Mouse (Mus musculus): ENCODE measurements around the gene Ctbs. TPM values are rescaled to one million over a fixed set of nuclear protein-coding genes. Genes with fewer than 3 reads are reported as not detected.

Gene Ctbs
- polyA plus RNA-seq, 1 experiment from 2014 or later = 4.4 TPM

DNA sequence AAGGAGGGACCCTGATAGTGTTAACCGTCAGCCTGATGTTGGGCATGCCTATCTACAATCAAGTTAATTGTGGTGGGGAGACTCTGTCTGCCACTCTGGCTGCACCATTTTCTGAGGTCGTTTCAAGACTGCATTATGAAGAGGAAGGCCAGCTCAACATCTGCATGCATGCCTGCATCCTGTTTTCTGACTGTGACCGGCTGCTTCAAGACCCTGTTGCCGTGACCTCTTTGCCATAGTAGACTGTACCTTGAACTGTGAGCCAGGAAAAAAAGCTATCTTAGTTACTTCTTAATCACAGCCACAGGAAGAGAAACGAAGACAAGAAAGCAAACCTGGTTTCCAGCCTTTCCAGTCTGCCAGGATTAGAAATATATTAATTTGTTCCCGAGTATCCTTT is 626 bp upstream of the Ctbs start:
- no peak overlapping the region for H3K4me3 ChIP-seq (ENCODE audit: low read depth, low read length)

DNA sequence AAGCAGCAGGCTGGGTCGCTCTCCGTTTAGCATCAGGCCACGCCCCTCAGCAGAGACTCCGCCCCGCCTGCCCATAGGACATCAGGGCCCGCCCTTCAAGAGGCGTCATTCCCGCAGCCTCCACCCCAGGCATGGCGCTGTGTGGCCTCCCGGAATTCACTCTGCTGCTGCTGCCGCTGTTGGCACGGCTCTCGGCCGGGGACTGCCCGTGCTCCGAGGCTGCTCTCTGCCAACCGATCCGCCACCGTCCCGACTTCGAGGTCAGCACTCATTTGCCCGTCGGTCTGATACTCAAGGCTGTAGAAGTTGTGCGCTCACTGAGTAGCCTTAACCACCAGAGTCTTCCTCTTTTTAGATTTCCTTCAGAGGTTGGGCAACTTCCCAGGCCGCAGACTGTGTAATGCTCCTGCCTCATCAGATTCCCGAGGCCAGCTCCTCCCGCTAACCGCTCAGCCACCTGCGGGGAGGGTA is 811 bp downstream of the Ctbs start:
- H3K27me3 ChIP-seq (ENCODE audit: control insufficient read depth, insufficient read depth, low read depth, low read length) = no peaks in the 10 kb centered on the region
- H3K4me2 ChIP-seq (ENCODE audit: low read length) = peak overlapping the region; percentile 67
- no peaks in the 10 kb centered on the region for H3K36me3 ChIP-seq (ENCODE audit: control insufficient read depth, insufficient read depth, low read length)
- ATAC-seq = peak; percentile 99
- peak overlapping the region; percentile 69 for H3K9ac ChIP-seq (ENCODE audit: low read depth, low read length)
- peaks cover 6% of the 10 kb centered on the region; the same call in 1 of the 2 replicates for H3K4me1 ChIP-seq (ENCODE audit: control insufficient read depth, insufficient read depth, low read length)
- under 1% methylated on average over 29 of the region's 29 CpGs for WGBS
- peak overlapping the region; percentile 49 for H3K4me3 ChIP-seq (ENCODE audit: low read depth, low read length)
- H3K27ac ChIP-seq (ENCODE audit: low read length) = peak overlapping the region; percentile 69
- no peaks in the 10 kb centered on the region for H3K9me3 ChIP-seq (replicated peaks; ENCODE audit: control insufficient read depth, low read length, poor library complexity, severe bottlenecking)

More for the DNA sequence above, 626 bp upstream of the Ctbs start:
- no peak overlapping the region for H3K9ac ChIP-seq (ENCODE audit: low read depth, low read length)
- H3K27ac ChIP-seq (ENCODE audit: low read length) = no peak overlapping the region
- WGBS = 71% methylated on average over 6 of the region's 6 CpGs
- H3K4me1 ChIP-seq (ENCODE audit: control insufficient read depth, insufficient read depth, low read length) = peaks cover 6% of the 10 kb centered on the region; the same call in 1 of the 2 replicates
- no peaks in the 10 kb centered on the region for H3K9me3 ChIP-seq (replicated peaks; ENCODE audit: control insufficient read depth, low read length, poor library complexity, severe bottlenecking)
- no peaks in the 10 kb centered on the region for H3K27me3 ChIP-seq (ENCODE audit: control insufficient read depth, insufficient read depth, low read depth, low read length)
- no peak for ATAC-seq
- H3K4me2 ChIP-seq (ENCODE audit: low read length) = no peak overlapping the region
- H3K36me3 ChIP-seq (ENCODE audit: control insufficient read depth, insufficient read depth, low read length) = no peaks in the 10 kb centered on the region

- Histone ChIP-seq H3K27me3 (ENCODE audit: control insufficient read depth, insufficient read depth, low read depth, low read length) (no peaks in the 10 kb centered on the region), H3K4me3 (ENCODE audit: low read depth, low read length) (no peak overlapping the region), H3K9ac (ENCODE audit: low read depth, low read length) (no peak overlapping the region), H3K4me2 (ENCODE audit: low read length) (no peak overlapping the region), H3K27ac (ENCODE audit: low read length) (no peak overlapping the region), H3K9me3 (replicated peaks; ENCODE audit: control insufficient read depth, low read length, poor library complexity, severe bottlenecking) (no peaks in the 10 kb centered on the region), H3K4me1 (ENCODE audit: control insufficient read depth, insufficient read depth, low read length) (peaks cover 6% of the 10 kb centered on the region; the same call in 1 of the 2 replicates), H3K36me3 (ENCODE audit: control insufficient read depth, insufficient read depth, low read length) (no peaks in the 10 kb centered on the region)
- ATAC-seq = no peak
- 60% methylated on average over 5 of the region's 5 CpGs for WGBS
Observed at GRCm38 (mm10) chr3:146451375-146451774, 1.8 kb downstream of the Ctbs start.

DNA sequence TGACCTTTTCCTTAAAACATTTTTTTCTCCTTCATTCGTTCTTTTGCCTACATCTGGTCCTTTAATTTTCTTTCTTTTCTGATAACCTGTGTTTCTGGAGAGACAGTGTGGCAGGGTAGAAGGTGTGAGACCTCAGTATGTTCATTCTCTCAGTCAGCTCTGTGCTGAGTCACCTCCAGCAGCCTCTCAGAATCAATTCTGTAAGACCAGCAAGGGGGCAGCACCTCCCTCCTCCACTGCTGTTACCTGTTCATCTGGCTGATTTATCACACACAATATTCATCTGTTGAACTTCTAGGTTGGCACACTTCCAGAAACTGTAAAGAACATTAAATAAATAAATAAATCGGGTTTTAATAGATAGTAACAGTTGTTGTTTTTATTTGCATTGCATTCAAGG is 13.3 kb downstream of the Ctbs start:
- Histone ChIP-seq H3K9ac (ENCODE audit: low read depth, low read length) (no peak overlapping the region), H3K36me3 (ENCODE audit: control insufficient read depth, insufficient read depth, low read length) (no peaks in the 10 kb centered on the region), H3K27ac (ENCODE audit: low read length) (no peak overlapping the region), H3K4me2 (ENCODE audit: low read length) (no peak overlapping the region), H3K9me3 (replicated peaks; ENCODE audit: control insufficient read depth, low read length, poor library complexity, severe bottlenecking) (no peaks in the 10 kb centered on the region), H3K4me1 (ENCODE audit: control insufficient read depth, insufficient read depth, low read length) (no peaks in the 10 kb centered on the region), H3K4me3 (ENCODE audit: low read depth, low read length) (no peak overlapping the region), H3K27me3 (ENCODE audit: control insufficient read depth, insufficient read depth, low read depth, low read length) (no peaks in the 10 kb centered on the region)
- no peak for ATAC-seq
- WGBS = 68% methylated on average over 2 of the region's 2 CpGs

- Histone ChIP-seq H3K9ac (ENCODE audit: low read depth, low read length) (no peak overlapping the region), H3K4me2 (ENCODE audit: low read length) (no peak overlapping the region), H3K4me3 (ENCODE audit: low read depth, low read length) (no peak overlapping the region), H3K27me3 (ENCODE audit: control insufficient read depth, insufficient read depth, low read depth, low read length) (no peaks in the 10 kb centered on the region), H3K9me3 (replicated peaks; ENCODE audit: control insufficient read depth, low read length, poor library complexity, severe bottlenecking) (no peaks in the 10 kb centered on the region), H3K27ac (ENCODE audit: low read length) (no peak overlapping the region), H3K36me3 (ENCODE audit: control insufficient read depth, insufficient read depth, low read length) (no peaks in the 10 kb centered on the region), H3K4me1 (ENCODE audit: control insufficient read depth, insufficient read depth, low read length) (no peaks in the 10 kb centered on the region)
- 81% methylated on average over 2 of the region's 2 CpGs for WGBS
- no peak for ATAC-seq
Observed at GRCm38 (mm10) chr3:146469226-146469625, 19.6 kb downstream of the Ctbs start.

- H3K4me2 ChIP-seq (ENCODE audit: low read length) = no peak overlapping the region
- ATAC-seq = no peak
- no peaks in the 10 kb centered on the region for H3K36me3 ChIP-seq (ENCODE audit: control insufficient read depth, insufficient read depth, low read length)
- H3K4me1 ChIP-seq (ENCODE audit: control insufficient read depth, insufficient read depth, low read length) = no peaks in the 10 kb centered on the region
- no peaks in the 10 kb centered on the region for H3K27me3 ChIP-seq (ENCODE audit: control insufficient read depth, insufficient read depth, low read depth, low read length)
- WGBS = 69% methylated on average over 4 of the region's 4 CpGs
- H3K9me3 ChIP-seq (replicated peaks; ENCODE audit: control insufficient read depth, low read length, poor library complexity, severe bottlenecking) = no peaks in the 10 kb centered on the region
- no peak overlapping the region for H3K4me3 ChIP-seq (ENCODE audit: low read depth, low read length)
- no peak overlapping the region for H3K27ac ChIP-seq (ENCODE audit: low read length)
- no peak overlapping the region for H3K9ac ChIP-seq (ENCODE audit: low read depth, low read length)
Observed at GRCm38 (mm10) chr3:146472657-146473056, 23.1 kb downstream of the Ctbs start.

DNA sequence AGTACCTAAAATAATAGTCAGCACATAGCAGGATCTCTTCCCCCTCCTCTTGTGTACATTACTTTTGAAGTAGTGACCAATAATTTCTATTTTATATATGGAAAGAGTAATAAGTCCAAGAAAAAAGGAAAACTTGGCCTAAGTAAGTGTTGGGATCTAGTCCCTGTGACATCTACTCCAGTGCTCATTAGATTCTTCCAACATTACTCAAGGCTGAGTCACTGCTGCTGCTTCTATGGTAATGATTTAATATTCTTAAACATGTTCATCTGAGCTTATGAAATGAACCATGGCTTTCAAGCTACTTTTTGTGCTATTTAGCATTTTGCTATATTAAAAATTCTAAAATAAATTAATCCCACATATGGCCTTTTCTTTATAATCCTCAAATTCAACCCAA is 24.1 kb downstream of the Ctbs start:
- Histone ChIP-seq H3K4me1 (ENCODE audit: control insufficient read depth, insufficient read depth, low read length) (no peaks in the 10 kb centered on the region), H3K36me3 (ENCODE audit: control insufficient read depth, insufficient read depth, low read length) (no peaks in the 10 kb centered on the region), H3K9ac (ENCODE audit: low read depth, low read length) (no peak overlapping the region), H3K27ac (ENCODE audit: low read length) (no peak overlapping the region), H3K4me3 (ENCODE audit: low read depth, low read length) (no peak overlapping the region), H3K9me3 (replicated peaks; ENCODE audit: control insufficient read depth, low read length, poor library complexity, severe bottlenecking) (no peaks in the 10 kb centered on the region), H3K4me2 (ENCODE audit: low read length) (no peak overlapping the region), H3K27me3 (ENCODE audit: control insufficient read depth, insufficient read depth, low read depth, low read length) (no peaks in the 10 kb centered on the region)
- no peak for ATAC-seq

GRCm38 (mm10) chr3:146474428-146474827 is 24.8 kb downstream of the Ctbs start:
- H3K27ac ChIP-seq (ENCODE audit: low read length) = no peak overlapping the region
- no peak for ATAC-seq
- H3K4me2 ChIP-seq (ENCODE audit: low read length) = no peak overlapping the region
- 86% methylated on average over 3 of the region's 3 CpGs for WGBS
- H3K9ac ChIP-seq (ENCODE audit: low read depth, low read length) = no peak overlapping the region
- H3K4me3 ChIP-seq (ENCODE audit: low read depth, low read length) = no peak overlapping the region
- H3K27me3 ChIP-seq (ENCODE audit: control insufficient read depth, insufficient read depth, low read depth, low read length) = no peaks in the 10 kb centered on the region
- no peaks in the 10 kb centered on the region for H3K9me3 ChIP-seq (replicated peaks; ENCODE audit: control insufficient read depth, low read length, poor library complexity, severe bottlenecking)
- H3K36me3 ChIP-seq (ENCODE audit: control insufficient read depth, insufficient read depth, low read length) = no peaks in the 10 kb centered on the region
- no peaks in the 10 kb centered on the region for H3K4me1 ChIP-seq (ENCODE audit: control insufficient read depth, insufficient read depth, low read length)

DNA sequence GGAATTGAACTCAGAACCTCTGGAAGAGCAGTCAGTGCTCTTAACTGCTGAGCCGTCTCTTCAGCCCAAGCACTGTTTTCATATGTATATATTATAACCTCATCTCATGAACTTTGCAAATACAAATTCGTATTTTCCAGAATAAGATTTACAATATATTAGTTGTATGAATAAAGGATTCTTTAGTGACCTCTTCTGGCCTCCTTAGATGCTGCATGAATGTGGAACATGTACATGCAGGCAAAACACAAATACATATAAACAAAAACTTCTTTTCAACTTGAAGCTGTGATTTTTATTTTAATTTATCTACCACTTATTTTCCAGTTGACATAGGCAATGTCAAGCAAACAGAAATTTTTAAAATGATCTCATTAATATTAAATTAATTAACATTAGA is 32.4 kb downstream of the Ctbs start:
- no peak for ATAC-seq
- 0 out of 2 replicates have a peak, but pooled peaks cover 2% of the 10 kb centered on the region for H3K36me3 ChIP-seq (ENCODE audit: control insufficient read depth, insufficient read depth, low read length)
- H3K9ac ChIP-seq (ENCODE audit: low read depth, low read length) = no peak overlapping the region
- H3K4me1 ChIP-seq (ENCODE audit: control insufficient read depth, insufficient read depth, low read length) = no peaks in the 10 kb centered on the region
- H3K27me3 ChIP-seq (ENCODE audit: control insufficient read depth, insufficient read depth, low read depth, low read length) = no peaks in the 10 kb centered on the region
- H3K4me2 ChIP-seq (ENCODE audit: low read length) = no peak overlapping the region
- no peaks in the 10 kb centered on the region for H3K9me3 ChIP-seq (replicated peaks; ENCODE audit: control insufficient read depth, low read length, poor library complexity, severe bottlenecking)
- no peak overlapping the region for H3K27ac ChIP-seq (ENCODE audit: low read length)
- no peak overlapping the region for H3K4me3 ChIP-seq (ENCODE audit: low read depth, low read length)
- 65% methylated on average over 2 of the region's 2 CpGs for WGBS

Measured in midbrain, embryonic 16.5 days (tissue).